Mouse (Mus musculus): ENCODE measurements at regions not wholly inside any gene's neighbourhood (a gene's known extent, or its start where the extent isn't known, plus 50 kb on each side); places are given as distances from the start of the nearest gene placed in this dataset.

DNA sequence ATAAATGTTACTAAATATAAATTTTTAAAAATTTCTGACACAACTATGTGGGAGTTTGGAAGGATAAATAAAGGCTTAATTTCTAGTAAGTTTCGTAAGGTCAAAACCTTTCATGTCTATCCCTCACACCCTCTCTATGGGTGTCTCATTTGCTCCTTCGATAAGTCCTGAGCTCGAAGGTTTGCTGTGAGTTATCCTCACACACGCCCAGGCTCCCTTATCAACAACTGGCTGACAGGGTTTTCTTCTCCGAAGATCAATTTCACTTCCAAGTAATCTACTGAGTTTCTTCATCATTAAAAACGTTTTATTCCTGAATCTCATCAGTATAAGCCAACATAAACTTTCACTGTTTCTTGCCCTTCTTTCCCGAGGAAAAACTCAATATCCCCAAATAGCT, 416.0 kb upstream of the Nudt12 start:
- no peak for DNase-seq (ENCODE audit: low read depth, low spot score)

DNA sequence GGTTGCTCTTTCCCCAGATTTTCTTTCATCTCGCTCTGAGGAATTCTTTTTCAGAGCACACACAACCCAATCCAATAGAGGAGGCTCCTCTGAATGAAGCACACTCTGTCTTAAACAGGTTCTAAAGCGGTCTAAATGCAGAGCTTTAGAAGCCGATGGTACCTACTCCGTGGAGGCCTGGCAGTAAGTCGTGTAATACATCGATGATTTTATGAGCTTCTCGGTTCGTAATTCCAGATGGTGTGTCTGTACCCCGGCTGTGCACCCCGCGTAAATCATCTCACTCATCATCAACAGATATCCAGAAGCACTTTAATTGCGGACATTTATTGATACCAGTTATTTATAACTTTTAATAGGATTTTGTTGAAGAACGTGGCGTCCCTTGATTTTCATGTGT, 408.3 kb upstream of the Nudt12 start:
- DNase-seq (ENCODE audit: low read depth, low spot score): no peak

DNA sequence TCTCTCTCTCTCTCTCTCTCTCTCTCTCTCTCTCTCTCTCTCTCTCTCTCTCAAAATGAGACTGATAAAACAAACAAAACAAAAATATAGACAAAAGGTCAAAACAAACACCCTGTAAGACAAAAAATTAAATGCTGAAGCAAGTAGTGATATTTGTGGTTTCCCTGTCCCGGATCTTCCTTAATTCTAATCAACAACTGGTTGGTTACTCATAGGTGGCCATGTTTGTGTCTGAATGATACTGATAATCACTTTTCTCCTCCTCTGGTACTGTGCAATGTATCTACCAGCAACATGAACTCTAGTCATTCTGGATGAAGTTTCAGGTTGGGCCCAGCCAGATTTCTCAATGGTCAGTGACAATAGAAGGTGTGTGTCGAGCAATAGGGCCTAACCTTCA, 396.1 kb upstream of the Nudt12 start:
- DNase-seq (ENCODE audit: low read depth, low spot score): no peak

DNA sequence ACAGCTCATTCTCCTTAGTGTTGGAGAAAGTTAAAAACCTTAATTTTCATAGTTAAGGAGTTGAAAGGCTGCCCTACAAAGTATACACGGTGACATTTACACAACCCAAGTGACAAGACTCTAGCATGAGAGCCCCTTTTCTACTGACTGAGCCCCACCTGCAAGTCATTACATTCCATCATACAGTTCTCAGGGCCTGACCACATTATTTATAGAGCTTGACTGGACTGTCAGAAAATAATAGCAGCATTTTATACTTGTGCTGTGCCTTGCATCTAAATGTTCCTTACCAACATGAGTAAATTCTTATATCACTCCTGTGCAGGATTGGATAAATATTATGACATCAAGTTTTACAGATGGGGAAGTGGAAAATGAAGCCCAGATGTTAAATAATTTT, 391.4 kb upstream of the Nudt12 start:
- DNase-seq (ENCODE audit: low read depth, low spot score): no peak

DNA sequence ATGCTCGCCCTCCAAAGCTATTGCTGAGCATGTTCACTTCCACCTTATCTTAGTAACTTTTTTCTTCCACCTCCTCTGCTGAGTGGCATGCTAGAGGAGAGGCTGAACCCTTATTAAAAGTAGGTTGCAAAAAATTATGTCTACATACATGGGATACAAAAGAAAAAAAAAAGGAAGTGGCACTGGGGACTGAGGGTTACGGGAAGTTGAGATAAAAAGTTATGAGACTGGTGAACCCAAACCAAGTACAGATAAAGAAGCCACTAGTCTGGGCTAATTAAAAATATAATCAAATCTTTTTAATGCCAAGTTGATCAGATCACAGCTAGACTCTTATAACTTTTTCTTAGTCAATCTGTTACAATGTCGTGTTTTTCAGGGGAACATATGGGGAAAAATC, 384.2 kb upstream of the Nudt12 start:
- no peak for DNase-seq (ENCODE audit: low read depth, low spot score)

DNA sequence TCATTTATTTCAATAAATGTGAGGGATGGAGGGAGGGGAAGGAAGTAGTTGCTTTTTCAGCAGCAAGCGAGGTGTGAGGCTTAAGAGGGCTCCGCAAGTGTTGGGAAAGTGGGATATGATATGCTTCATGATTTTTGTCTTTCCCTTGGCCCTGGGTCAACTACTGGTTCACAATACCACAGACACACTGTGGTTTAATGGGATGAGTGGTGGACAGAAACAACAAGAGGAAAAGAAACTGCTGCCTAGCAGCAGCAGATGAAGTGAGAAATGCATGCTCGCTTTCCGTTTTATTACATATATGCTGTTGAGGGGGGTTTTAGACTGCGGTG, 369.9 kb upstream of the Nudt12 start:
- DNase-seq (ENCODE audit: low read depth, low spot score): no peak

- DNase-seq (ENCODE audit: low read depth, low spot score): no peak
Measured at GRCm38 (mm10) chr17:59382225-59383106, 369.3 kb upstream of the Nudt12 start.

DNA sequence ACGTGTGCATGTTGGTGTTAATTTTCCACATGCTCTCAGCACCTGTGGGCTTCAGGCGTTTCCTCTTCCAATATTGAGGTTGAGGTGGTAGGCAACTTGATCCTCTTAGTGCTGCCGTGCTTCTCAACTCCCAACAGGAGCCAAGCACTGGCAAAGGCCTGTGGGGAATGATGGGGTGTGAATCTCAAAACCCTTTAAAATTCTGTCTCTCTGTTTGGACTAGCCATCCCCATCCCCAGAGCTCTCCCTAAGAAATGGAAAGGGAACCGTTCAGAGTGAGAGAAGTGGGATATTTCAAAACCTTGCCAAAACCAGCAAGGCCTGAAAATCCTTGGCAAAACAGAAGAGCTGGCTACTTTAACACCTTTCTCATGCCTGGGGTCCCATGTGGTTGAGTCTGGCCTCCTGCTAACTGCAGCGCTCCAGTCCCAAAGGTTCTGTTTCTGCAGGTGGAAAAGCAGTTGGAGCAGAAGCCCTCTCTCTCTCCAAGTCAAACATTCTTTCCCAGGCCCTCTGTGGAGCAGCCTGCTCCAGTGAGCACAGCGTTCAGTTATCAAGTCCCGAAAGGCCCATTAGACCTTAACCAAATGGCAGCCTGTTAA, 360.4 kb upstream of the Nudt12 start:
- DNase-seq (ENCODE audit: low read depth, low spot score): no peak

DNA sequence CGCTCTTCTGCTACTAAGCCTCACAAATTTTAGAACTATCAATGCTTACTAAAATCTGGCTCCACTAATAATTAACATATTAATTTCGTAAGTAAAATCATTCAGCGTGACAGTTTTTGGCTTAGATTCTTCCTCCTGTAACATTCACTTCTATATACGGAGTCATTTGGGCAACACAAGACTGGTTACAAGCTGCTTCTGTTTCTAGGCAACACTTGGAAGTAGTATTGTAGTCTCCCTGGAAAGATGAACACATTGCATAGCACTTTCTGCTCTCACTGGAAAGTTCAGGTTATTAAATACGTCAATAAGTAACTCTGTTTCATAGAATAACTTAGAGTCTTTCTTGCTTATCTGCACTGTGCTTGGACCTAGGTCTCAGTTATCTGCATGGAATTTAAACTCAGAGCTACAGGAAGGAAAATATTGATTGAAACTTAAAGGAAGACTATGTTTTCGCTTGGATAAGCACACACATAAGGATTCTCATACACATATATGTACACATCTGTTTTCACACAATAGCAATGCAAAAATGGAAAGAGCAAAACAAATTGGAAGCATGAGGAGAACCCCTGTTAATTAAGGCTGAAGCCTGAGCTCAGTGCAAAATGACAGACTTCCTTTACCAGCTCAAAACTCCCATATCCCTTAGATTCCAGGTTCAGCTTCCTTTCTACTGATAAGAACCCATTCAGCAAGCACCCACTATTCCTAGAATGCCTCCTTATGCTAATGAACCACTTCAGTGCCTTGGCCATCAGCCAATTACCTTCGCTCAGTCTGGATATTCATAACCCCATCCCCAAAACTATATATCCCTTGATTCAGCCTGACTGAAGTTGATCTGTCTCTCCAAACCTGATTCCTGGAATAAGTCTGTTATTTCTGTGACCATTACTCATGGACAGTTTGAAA, 356.7 kb upstream of the Nudt12 start:
- peak; percentile 15 for DNase-seq (ENCODE audit: low read depth, low spot score)

DNA sequence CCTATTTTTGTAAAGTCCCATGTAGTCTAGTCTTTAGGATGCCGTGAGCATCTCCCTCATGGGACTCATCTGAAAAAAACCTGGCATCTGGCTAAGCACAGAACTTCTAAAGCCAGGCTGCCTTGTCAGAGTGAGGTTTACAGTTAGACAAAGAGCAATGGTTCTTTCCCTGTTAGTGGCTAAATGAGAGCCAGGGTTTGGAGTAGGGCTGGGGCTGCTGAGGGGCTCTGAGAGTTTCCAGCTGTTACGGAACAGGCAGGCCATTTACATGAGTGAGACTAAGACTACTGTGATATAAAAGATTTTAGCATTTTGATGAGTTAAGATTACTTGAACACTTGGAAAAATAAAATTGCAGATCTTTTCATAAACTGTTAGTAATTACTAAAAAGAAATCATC, 352.2 kb upstream of the Nudt12 start:
- no peak for DNase-seq (ENCODE audit: low read depth, low spot score)

- no peak for DNase-seq (ENCODE audit: low read depth, low spot score)
Measured at GRCm38 (mm10) chr17:59362110-59362509, 348.9 kb upstream of the Nudt12 start.

DNA sequence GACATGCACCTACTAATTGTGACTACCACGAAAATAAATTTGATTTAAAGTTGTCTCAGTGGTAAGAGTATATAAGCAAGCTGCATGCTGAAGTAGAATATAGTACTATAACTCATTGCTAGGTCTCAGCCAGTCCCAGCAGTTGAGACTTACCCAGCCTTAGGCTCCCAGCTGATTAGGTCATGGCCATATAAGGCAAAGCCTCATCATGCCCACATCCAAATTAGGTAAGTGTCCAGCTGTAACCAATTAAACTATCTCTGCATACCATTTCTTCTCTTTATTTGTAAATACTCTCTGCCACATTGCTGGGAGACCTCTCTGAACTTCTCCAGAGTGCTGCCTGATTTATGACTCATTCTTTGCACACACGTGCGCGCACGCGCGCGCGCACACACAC, 347.9 kb upstream of the Nudt12 start:
- no peak for DNase-seq (ENCODE audit: low read depth, low spot score)

GRCm38 (mm10) chr17:59359503-59359902, 346.3 kb upstream of the Nudt12 start:
- no peak for DNase-seq (ENCODE audit: low read depth, low spot score)

- peak; percentile 55 for DNase-seq (ENCODE audit: low read depth, low spot score)
Measured at GRCm38 (mm10) chr17:59345526-59345925, 332.4 kb upstream of the Nudt12 start.

DNA sequence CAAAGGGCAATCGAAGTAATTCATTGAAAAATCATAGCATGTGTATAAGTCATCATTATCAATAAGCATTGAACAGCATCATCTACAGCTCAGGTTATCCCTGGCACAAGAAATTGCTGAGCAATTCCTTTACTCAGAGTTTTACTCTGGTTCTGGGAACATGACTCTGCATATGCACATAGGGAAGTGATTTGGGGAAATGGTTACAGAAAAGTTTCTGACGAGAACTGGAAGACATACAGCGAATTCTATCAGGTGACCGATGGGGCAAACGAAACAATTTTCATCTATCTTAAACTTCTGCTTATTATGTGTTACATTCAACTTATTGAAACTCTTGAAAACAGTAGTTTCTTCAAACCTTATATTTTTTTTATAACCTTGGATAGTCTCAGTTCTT, 284.8 kb upstream of the Nudt12 start:
- no peak for DNase-seq (ENCODE audit: low read depth, low spot score)

DNA sequence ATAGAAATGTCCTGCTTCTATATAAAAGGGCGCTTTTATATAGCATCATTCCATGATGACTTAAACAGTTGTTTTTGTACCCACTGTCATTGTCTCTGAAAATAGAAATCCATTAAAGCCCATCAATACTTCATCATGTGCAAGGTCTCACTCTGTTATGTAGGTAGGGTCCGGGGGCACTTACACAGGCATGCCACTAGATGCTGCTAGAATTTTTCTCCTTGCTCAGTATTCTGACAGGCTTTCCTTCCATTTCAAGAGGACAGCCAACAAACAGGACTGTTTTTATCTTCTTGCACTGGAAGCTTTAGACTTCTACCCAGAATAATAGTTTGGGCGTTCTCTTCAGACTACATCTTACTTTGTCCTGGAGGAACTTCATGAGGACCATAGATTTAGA, 268.2 kb upstream of the Nudt12 start:
- no peak for DNase-seq (ENCODE audit: low read depth, low spot score)

DNA sequence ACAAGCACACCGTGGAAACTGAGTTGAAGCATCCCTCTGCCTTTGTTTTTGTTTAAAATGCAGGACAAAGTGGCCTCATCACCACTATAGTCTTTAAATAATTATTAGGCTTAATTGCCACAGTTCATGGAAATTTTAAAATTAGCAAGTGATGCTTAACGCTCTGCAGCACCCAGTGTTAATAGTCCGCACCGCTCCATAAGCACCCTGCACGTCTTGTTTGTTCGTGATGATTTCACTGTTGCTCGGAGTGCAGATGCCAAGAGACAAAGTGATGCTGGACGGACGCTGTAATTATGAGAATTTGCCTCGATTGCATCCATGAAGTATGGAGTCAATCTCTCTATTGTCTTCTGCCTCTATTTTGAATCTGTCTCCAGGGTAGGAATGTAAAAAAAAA, 266.6 kb upstream of the Nudt12 start:
- no peak for DNase-seq (ENCODE audit: low read depth, low spot score)

DNA sequence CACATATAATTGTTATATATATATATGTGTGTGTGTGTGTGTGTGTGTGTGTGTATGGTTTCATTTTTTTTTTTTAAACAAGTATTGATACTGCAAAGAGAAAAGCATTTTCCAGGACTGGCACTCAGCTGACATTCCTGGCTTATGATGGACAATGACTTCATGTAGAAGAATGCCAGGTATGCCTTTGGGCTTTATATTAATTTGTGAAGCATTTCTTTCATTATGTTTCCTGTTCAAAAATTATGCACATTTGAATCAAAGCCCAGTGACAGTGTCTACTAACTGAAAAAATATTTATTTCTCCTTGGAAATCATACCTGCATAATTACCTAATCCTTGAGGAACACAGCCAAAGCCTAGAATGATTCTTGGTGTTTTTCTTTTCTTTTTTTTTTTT, 256.4 kb upstream of the Nudt12 start:
- DNase-seq (ENCODE audit: low read depth, low spot score): no peak

DNA sequence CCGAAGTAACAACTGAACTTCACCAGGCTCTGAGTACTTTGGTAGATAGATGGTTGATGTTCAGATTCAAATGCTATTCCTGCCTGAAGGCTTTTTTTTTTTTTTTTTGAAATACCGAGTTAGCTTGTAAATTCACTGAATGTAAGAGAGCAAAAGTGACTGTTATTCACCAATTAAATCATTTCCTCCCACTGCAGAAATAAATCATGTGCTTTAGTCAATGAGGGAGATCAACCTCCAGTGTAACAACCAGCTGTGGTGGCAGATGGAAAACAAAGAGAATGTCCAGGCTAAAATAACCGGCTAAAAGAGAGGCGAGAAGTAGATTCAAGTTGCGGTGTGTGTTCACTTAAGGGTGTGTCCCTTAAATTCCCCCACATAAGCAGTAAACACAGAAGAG, 235.8 kb upstream of the Nudt12 start:
- DNase-seq (ENCODE audit: low read depth, low spot score): no peak

- DNase-seq (ENCODE audit: low read depth, low spot score): peak; percentile 24
Measured at GRCm38 (mm10) chr17:59232251-59232650, 219.1 kb upstream of the Nudt12 start.

Measured in telencephalon, adult 2 months (tissue).